Mouse (Mus musculus) thymus, adult 2 months (tissue): ENCODE results near the gene Mb. TPM values are rescaled to one million over a fixed set of nuclear protein-coding genes. Genes with fewer than 3 reads are reported as not detected.

ENCODE experiments used
- DNase-seq: peaks from one replicate; pipeline ENCODE4 v3.0.0; 2021
- H3K27ac ChIP-seq: fragments of 200-500 bp; 2 replicates; pipeline ENCODE4 v1.5.1; 2012; ENCODE audit warnings: low read length, control low read depth; ENCODE audit not compliant: control insufficient read depth, insufficient read depth
- H3K27me3 ChIP-seq: fragments of 200-500 bp; 2 replicates; pipeline ENCODE4 v1.6.1; 2012; ENCODE audit warnings: mild to moderate bottlenecking, low read length, moderate library complexity, mixed read lengths; ENCODE audit not compliant: control insufficient read depth, insufficient read depth
- H3K36me3 ChIP-seq: fragments of 200-500 bp; 2 replicates; pipeline ENCODE4 v1.6.1; 2012; ENCODE audit warnings: mild to moderate bottlenecking, low read length, moderate library complexity; ENCODE audit not compliant: control insufficient read depth, insufficient read depth
- H3K4me1 ChIP-seq: fragments of 200-500 bp; replicated peaks from 2 replicates; pipeline ENCODE4 v1.6.1; 2012; ENCODE audit warnings: low read length; ENCODE audit not compliant: control insufficient read depth, insufficient read depth
- H3K4me3 ChIP-seq: fragments of 200-500 bp; 2 replicates; pipeline ENCODE4 v1.5.1; 2012; ENCODE audit warnings: mild to moderate bottlenecking, low read length, control low read depth, moderate library complexity; ENCODE audit not compliant: control insufficient read depth, insufficient read depth
- CTCF ChIP-seq: fragments of 200-500 bp; IDR thresholded peaks from 2 replicates; pipeline ENCODE4 v1.5.1; 2012; ENCODE audit warnings: mild to moderate bottlenecking, control low read depth, low read length, moderate library complexity, borderline replicate concordance; ENCODE audit not compliant: control insufficient read depth, poor library complexity, insufficient read depth; ENCODE audit errors: extremely low read depth
- POLR2A ChIP-seq: fragments of 200-500 bp; IDR thresholded peaks from 2 replicates; pipeline ENCODE4 v1.6.1; 2012; ENCODE audit warnings: mild to moderate bottlenecking, low read length, control low read depth, moderate library complexity; ENCODE audit not compliant: control insufficient read depth, poor library complexity, insufficient read depth; ENCODE audit errors: extremely low read depth
- WGBS: fragments of 180-500 bp; shearing (Covaris S2); methylation state at CpG from one replicate; pipeline ENCODE4 v1.1.7; 2018; 5-methylcytosine and 5-hydroxymethylcytosine counted together
- polyA plus RNA-seq: library from polyadenylated mRNA; depleted of rRNA; stranded (reverse); fragments of >200 nt; gene quantifications from 2 replicates; pipeline ENCODE4 v1.2.3, GENCODE M21; 2012; rRNA removed

The Mb gene
- 20.0 and 591 TPM in 2 replicates for polyA plus RNA-seq

- WGBS, result 94% methylated on average over 10 of the region's 10 CpGs
- no peaks in the 10 kb centered on the region for H3K4me1 ChIP-seq
- no peak within 1 kb of the TSS for H3K27ac ChIP-seq
- DNase-seq, result no peak
- TF ChIP-seq POLR2A, result no peak
- no peak for TF ChIP-seq CTCF
- H3K27me3 ChIP-seq, result no peaks in the 10 kb centered on the region
- H3K4me3 ChIP-seq, result no peak within 1 kb of the TSS
- H3K36me3 ChIP-seq, result no peaks in the 10 kb centered on the region
These were observed at the start of gene Mb for GRCm38 (mm10) chr15:77050570-77050969. Gene Mb (minus strand): TSS chr15:77050670.

GRCm38 (mm10) chr15:77099756-77100155, 49.3 kb upstream of the Mb start:
- Histone ChIP-seq H3K4me1 (no peaks in the 10 kb centered on the region), H3K27me3 (no peaks in the 10 kb centered on the region), H3K27ac (no peak overlapping the region), H3K36me3 (no peaks in the 10 kb centered on the region), H3K4me3 (no peak overlapping the region)
- 58% methylated on average over 3 of the region's 3 CpGs for WGBS
- TF ChIP-seq CTCF (no peak), POLR2A (no peak)
- DNase-seq, result no peak

GRCm38 (mm10) chr15:77097358-77097757, 46.9 kb upstream of the Mb start:
- no peak overlapping the region for H3K4me3 ChIP-seq
- H3K36me3 ChIP-seq, result no peaks in the 10 kb centered on the region
- no peaks in the 10 kb centered on the region for H3K4me1 ChIP-seq
- 94% methylated on average over 6 of the region's 6 CpGs for WGBS
- no peak for DNase-seq
- H3K27ac ChIP-seq, result no peak overlapping the region
- no peaks in the 10 kb centered on the region for H3K27me3 ChIP-seq
- TF ChIP-seq POLR2A (no peak), CTCF (no peak)

- TF ChIP-seq CTCF, result no peak
- TF ChIP-seq POLR2A, result no peak
- Histone ChIP-seq H3K4me1 (no peaks in the 10 kb centered on the region), H3K4me3 (no peak overlapping the region), H3K27me3 (no peaks in the 10 kb centered on the region), H3K27ac (no peak overlapping the region), H3K36me3 (no peaks in the 10 kb centered on the region)
- 100% methylated on average over 1 of the region's 1 CpGs for WGBS
- no peak for DNase-seq
These were observed 44.7 kb upstream of the Mb start for GRCm38 (mm10) chr15:77095216-77095615.

GRCm38 (mm10) chr15:77094431-77094830, 44.0 kb upstream of the Mb start:
- no peaks in the 10 kb centered on the region for H3K4me1 ChIP-seq
- TF ChIP-seq CTCF (no peak), POLR2A (no peak)
- DNase-seq, result no peak
- no peak overlapping the region for H3K4me3 ChIP-seq
- H3K36me3 ChIP-seq, result no peaks in the 10 kb centered on the region
- no peak overlapping the region for H3K27ac ChIP-seq
- 96% methylated on average over 13 of the region's 13 CpGs for WGBS
- no peaks in the 10 kb centered on the region for H3K27me3 ChIP-seq

GRCm38 (mm10) chr15:77091394-77091793, 40.9 kb upstream of the Mb start:
- H3K4me1 ChIP-seq, result no peaks in the 10 kb centered on the region

GRCm38 (mm10) chr15:77090531-77090930, 40.1 kb upstream of the Mb start:
- 94% methylated on average over 5 of the region's 5 CpGs for WGBS
- H3K27me3 ChIP-seq, result no peaks in the 10 kb centered on the region
- no peak overlapping the region for H3K27ac ChIP-seq
- no peaks in the 10 kb centered on the region for H3K4me1 ChIP-seq
- no peak overlapping the region for H3K4me3 ChIP-seq
- TF ChIP-seq POLR2A, result no peak
- no peak for TF ChIP-seq CTCF
- H3K36me3 ChIP-seq, result no peaks in the 10 kb centered on the region
- DNase-seq, result no peak

More at GRCm38 (mm10) chr15:77091394-77091793, 40.9 kb upstream of the Mb start:
- TF ChIP-seq CTCF (no peak), POLR2A (no peak)
- Histone ChIP-seq H3K27me3 (no peaks in the 10 kb centered on the region), H3K27ac (no peak overlapping the region), H3K36me3 (no peaks in the 10 kb centered on the region), H3K4me3 (no peak overlapping the region)
- 93% methylated on average over 4 of the region's 4 CpGs for WGBS
- no peak for DNase-seq
